Mouse (Mus musculus) kidney, postnatal 14 days (tissue): ENCODE measurements around the gene Fam107b.

ENCODE experiments used
- DNase-seq: peaks from one replicate; pipeline ENCODE4 v3.0.0; 2022; ENCODE audit warnings: mixed read lengths

Fam107b gene

DNA sequence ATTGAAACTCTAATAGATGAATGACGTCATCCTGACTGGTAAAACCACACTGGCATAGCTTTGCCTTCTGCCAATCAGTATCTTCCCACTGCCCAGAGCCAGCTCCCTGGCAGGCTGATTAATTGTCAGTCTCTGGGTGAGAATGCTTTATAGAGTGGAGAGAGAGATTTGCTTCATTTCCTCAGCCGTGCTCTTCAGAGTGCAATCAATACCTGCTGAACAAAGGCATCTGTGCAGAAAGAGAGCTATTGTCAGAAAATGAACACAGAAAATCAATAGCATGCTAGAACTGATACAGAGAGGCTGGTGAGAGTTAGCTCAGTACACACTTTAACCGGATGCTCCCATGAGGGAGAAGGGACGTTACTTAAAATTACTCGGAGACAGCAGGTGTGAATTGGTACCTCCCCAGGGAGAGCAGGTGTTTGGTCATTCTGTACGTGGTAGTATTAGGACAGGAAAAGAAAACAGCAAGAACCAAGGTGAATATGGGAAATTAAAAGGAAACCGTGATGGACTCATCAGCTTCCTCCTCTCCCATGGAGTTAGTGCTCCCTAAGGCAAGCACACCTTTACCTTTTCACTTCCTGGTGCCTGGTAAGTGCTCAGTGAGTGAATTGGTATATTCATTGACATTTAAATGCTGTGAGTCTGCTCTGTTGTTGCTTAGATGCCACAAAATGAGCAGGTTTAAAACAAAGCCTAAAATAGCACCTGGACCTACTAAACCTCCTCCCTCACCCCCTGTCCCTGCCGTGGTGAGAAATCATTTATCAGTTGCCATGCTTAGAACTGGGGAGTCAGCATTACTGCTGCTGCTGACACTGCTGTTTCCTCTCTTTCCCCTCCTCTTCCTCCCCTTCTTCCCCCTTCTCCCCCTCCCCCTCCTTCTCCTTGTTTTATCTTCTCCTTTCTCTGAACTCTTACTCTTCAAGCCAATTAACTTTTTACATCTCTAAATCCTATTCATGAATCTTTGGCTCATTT lies 38.9 kb downstream of the Fam107b start:
- DNase-seq: no peak

DNA sequence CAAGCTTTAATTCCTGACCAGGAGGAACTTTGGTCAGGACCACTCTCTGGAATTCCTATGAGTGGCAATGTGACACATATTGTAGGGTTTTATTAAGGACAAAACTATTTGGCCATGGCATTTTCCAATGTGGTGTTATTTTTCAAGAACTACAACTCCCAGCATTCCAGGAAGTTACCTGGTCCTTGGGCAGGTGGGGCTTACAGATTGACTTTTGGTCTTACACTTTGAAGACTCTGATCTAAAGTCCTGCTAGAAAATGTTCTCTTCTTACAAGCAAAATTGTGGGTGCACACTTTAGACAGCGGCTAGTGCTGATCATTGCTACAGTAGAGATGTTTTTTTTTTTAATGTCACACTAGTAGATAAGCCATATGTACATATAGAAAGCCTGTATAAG lies 48.2 kb downstream of the Fam107b start:
- no peak for DNase-seq

DNA sequence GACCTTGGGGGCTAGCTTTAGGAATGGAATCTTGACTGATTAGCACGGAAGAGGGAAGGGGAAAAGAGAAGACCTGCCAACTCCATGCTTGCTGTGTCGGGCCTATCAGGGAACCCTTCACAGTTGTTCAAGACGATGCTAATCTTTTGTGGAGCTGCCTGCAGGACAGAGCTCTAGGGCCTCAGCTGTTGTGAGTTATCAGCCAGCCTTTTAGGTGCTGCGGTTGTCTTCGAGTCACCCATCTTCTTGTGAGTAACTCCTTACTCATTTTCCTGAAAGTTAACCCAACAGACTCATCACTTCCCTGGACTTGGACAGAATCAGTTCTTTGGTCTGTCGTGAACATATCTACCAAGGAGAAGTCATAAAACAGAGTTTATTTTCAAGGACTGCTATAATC lies 51.3 kb downstream of the Fam107b start:
- no peak for DNase-seq

DNA sequence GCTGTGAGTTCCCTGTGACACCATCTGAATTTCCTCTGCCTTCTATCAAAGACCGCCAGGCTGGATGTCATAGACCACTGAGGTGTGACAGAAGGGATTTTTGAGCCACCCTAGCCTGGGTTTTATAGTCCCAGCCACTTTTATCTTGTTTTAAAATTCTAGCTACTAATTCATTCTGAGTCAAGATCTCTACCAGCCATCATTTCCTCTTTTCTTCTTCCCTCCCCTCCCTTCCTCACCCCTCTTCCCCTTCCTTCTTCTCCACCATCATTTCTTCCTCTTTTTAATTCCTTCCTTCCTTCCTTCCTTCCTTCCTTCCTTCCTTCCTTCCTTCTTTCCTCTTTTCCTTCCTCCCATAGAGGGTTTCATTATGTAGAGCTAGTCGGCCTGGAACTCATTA lies 51.9 kb downstream of the Fam107b start:
- no peak for DNase-seq

DNA sequence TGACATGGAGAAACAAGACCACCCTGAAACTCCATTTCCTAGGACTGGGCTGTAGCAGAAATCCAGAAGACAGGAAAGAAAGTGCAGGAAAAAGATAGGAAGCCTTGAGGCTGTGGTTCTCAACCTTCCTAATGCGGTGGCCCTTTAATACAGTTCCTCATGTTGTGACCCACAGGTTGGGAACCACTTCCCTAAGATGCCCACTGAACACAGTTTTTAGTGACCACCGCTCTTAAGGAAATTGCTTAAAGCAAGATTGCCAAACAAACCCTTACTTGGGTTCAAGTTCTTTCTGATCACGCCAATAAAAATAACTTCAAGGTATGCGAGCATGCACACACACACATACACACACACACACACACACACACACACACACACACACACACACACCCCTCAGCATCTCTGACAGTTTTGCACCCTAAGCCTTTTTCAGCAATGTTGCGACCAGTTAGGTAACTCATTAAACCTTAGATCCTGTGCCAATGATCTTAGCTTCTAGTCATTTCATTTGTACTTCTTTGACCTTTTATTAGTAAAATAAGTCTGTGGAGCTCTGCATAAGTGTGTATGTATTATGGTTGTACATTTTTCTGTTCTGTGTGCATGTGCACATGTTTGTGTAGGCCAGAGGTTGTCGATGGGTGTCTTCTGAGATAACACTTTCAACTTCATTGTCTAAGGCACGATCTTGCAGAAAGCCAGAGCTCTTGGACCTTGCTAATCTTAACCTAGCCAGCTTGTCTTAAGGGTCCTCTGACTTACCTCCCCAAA lies 53.1 kb downstream of the Fam107b start:
- peak; percentile 43 for DNase-seq

DNA sequence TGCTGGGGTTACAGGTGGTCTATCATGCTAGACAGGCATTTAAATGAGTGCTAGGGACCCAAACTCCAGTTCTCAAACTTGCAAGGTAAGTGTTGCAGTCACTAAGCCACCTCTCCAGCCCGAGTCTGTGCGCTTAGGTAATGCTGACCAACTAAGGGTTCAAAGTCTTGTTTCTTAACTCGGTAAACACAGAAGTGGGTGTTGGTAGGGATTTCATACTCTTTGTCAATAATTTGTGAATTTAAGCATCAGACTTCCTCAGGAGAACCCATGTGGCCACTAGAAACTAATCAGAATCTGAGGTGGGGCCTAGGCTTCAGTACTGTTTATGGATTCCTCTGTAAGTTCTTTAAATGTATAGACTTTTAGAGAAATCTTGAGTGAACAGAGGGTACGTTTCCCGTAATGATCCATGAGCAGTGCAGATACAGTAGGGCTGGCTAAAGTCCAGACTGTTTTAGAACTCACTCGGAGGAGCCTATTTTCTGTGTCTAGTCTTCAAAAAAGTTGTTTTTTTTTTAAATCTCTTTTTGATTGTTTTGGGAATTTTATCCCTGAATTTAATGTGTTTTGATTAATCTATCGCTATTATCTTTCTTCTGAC lies 53.8 kb downstream of the Fam107b start:
- DNase-seq: peak; percentile 38

DNA sequence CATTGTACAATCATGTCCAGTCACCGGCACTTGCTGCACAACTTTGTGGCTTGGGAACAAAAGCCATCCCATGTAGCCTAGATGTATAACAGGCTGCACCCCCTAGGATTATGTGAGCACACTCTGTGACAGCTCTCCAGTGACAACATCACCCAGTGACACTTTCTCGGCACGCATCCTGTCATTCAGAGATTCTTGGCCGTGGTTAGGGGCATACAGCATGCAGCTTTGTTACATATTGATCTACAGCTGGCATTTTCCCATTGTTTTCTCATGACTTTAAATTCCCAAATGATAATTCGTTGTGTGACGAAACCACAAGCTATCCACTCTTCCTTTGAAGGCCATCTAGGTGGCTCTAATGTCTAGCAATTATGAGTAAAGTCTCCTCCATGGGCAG lies 58.8 kb downstream of the Fam107b start:
- DNase-seq: no peak

DNA sequence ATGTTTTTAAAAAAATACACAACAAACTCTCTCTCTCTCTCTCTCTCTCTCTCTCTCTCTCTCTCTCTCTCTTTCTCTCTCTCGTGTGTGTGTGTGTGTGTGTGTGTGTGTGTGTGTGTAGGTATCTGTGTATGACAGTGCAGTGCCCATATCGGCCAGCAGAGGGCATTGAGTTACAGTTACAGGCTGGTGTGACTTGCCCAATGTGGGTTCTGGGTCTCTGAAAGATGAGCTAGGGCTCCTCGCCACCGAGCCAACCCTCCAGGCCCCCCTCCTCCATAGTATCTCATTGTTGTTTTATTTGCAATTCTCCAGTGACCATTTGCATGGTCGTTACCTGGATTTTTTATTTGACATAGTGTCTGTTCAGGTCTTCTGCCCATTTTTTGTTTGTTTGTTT lies 59.5 kb downstream of the Fam107b start:
- no peak for DNase-seq

DNA sequence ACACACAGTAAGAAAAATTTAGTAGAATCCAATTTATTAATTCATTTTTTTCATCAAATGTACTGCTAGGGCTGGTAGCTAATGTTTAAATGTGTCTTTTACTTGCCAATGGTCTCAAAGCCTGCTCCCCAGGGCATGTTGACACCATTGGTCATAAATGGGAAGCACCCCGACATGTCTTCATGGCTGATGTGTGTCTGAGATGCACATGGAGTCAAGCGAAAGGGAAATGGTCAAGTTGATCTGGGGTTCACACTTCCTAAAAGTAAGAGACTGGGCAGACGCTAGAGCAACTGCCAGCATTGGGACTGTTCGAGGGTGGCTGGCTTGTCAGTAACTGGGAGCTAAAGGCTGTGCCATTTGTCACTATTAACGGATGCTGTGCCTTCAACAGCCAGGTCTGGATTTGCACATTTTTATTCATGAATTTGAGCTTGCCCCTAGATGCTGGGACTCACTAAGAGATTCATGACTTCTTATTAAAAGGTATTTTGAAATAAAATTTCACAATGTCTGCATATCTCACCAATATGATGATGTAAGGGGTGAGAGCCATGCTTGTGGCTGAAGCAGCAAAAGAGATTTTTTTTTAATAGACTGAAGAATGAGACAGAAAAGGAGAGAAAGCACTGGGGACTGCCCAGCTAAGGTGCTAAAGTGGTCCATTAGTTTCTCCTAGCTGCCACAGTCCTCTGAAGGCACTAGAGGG lies 60.6 kb downstream of the Fam107b start:
- no peak for DNase-seq

DNA sequence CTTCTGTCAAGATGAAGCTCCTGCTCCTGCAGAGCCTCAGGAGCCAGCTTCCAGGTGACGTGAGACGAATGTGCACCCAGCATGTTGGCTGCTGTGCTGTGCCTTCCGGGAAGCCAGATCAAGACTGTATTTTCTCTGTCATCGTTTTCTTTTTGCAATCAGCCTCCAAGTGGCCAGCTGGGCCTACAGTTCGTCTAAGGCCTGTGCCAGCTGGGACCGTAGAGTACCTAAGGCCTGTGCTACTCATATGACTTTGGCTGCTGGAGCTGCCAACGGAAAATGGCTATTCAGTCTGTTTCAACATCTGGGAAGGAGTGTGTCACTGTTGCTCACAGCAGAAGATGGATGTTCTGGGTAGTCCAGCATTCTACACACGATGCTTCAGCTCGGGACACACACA lies 62.8 kb downstream of the Fam107b start:
- no peak for DNase-seq

DNA sequence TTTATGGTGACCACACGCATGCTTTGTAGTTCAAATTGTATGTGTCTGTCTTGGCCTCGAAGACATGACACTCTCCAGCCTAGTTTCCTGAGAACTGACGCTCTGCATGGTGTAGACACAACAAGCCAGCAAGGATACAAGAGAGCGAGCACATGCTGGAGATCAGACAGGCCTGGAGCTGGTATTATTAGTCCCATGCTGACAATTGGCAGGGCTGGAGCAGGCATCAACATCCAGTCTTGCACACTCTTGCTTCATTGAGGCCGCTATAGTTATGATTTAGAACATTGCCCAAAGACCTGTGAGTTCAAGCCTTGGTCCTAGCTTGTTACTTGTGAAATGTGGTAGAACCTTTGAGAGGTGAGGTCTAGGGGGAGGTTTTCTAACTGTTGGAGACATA lies 66.5 kb downstream of the Fam107b start:
- DNase-seq: no peak

DNA sequence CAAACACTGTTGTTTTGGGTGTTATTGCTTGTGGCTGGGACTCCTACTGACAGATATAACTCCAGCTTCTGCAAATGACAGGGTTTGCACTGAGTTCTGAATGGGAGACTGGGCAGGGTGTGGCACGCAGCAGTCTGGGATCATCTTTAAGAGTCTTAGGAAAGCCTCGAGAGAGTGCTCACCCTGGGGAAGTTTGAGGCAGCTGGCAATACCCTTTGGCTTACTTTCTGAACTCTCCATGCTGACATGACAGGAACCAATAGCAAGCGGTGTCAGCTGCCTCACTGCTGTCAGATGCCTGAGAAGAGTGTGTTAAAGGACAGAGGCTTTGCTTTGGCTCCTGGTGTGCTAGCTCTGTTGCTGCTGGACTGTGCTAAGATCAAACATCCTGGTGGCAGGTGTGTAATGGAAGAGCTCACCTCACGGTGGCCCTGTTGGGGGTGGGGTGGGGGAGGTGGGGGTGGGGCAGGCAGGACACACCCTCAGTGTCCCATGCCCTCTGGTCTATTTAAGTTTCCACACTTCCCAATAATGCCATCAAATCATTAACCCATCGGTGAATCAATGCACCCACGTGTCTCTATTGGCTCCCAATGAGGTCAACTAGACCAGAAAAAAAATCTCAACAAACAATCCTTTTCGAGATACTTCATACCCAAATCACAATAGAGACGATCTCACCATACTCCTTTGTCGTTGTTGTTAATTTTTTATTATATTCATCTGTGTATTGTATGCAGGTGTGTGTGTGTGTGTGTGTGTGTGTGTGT lies 70.9 kb downstream of the Fam107b start:
- no peak for DNase-seq

DNA sequence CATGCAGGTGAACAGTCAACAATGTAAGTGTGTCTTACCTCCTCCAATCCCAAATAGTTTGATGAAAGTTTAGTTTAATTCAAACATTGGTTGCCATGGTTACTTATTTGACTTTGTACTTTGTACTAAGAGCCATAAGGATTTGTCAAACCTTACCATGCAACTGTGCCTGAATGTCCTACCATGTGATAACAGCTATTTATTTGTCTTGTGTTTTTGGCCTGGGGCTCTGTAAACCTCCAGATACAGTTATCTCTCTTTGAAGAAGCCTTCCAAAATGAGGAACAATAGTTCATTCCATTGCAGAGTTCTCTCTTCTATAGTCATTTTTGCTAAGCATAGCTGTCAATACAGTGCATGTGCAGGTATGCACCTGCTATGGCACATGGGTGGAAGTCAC lies 72.7 kb downstream of the Fam107b start:
- no peak for DNase-seq

DNA sequence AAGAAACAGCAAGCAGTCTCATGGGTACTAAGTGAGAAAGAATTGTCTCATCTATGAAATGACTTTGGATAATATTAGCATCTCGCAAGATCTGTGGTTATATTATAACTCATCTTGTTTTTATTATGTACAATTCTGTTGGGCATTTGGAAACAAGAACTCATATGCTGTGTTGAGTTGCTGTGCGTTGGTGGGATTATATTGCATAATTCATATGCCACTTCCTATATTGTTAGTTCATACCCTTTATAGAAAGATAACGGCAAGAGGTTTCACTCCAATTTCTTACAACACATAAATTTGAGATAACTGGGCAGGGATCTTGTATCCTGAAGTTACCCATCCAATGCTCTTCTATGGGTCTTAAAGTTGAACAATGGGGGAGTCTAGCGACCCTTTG lies 75.5 kb downstream of the Fam107b start:
- DNase-seq: no peak

DNA sequence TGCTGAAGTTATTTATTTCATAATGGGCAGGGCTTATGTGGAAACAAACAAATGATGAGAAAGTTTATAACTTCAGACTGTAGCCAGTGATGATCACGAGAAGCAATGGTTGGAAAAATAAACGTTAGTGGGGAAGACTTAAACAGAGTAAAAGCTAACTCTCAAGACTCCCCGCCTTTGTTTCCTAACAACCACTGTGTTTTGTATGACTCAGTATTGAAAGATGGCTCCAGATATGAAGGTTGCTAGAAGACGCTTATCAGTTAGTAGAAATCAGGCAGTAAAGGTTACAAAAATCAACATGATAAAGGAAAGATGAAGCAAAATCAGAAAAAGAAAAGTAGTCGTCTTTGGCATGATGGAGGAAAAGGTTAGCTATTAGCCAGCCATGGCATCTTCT lies 78.9 kb downstream of the Fam107b start:
- DNase-seq: no peak

DNA sequence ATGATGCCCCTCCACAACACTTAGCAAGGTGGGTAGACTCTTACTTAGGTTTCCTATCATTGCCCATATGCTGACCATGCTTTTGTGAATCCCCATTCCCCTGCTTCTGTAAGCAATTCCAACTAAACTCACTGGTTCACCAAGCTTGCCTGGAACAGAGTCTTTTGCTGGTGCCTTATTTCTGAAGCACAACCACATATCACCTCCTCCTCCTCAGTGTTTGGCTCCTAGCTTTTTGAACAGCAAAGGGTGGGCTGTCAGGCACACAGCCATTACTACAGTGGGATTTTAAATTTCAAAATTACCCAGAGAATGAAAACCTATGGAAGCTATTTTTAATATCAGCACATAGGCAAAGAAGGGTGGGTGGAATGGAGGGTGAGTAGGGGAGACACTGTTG lies 84.3 kb downstream of the Fam107b start:
- DNase-seq: no peak

DNA sequence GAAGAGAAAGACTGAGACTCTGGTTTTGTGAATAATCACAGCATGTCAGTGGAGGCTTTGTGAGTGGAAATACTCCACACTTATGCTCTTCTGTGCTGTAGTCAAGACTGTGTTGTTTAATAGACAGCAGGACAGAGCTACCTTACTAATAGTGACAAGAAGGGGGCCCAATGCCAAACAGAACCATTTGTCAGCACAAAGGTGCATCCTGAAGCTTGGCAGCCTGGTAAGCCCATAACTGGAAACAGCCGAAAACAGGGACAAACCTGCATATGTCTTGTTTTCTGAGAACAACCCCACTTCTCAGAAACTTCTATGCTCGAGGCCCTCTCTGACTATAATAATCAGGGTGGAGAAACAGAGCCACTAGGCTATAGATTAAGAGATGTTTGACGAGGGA lies 85.8 kb downstream of the Fam107b start:
- no peak for DNase-seq

DNA sequence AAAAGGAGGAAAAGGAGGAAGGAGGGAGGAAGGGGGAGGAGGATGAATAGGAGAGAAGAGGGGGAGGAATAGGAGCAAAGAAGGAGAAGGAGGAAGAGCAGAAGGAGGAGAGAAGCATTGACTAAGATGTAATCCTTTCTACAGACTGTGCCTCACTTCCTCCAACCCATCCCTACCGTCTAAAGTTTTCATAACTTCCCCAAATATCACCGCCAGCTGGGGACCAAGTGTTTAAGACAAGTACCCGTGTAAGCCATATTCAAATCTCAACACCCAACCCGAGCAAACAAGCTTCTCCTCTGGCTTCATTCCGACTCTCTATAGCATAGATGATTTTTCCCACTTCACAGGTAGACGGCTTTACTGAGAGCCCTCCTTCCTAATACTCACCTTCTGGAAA lies 86.5 kb downstream of the Fam107b start:
- no peak for DNase-seq

DNA sequence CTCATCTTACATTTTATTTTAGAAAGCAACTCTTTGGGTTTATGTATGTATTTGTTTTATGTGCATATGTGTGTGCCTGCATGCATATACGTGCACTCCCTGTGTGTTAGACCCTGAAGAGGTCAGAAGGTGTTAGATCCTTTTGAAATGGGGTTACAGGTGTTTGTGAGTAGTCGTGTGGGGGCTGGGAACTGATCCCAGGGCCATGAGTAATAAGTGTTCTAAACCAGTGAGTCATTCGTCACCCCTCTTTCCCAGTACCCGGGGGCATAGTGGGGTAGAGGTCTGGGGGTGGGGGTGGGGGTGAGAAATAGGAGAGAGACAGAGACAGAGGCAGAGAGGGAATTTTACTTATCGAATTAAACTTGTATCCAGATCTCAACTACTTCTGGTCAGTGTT lies 87.1 kb downstream of the Fam107b start:
- DNase-seq: no peak

DNA sequence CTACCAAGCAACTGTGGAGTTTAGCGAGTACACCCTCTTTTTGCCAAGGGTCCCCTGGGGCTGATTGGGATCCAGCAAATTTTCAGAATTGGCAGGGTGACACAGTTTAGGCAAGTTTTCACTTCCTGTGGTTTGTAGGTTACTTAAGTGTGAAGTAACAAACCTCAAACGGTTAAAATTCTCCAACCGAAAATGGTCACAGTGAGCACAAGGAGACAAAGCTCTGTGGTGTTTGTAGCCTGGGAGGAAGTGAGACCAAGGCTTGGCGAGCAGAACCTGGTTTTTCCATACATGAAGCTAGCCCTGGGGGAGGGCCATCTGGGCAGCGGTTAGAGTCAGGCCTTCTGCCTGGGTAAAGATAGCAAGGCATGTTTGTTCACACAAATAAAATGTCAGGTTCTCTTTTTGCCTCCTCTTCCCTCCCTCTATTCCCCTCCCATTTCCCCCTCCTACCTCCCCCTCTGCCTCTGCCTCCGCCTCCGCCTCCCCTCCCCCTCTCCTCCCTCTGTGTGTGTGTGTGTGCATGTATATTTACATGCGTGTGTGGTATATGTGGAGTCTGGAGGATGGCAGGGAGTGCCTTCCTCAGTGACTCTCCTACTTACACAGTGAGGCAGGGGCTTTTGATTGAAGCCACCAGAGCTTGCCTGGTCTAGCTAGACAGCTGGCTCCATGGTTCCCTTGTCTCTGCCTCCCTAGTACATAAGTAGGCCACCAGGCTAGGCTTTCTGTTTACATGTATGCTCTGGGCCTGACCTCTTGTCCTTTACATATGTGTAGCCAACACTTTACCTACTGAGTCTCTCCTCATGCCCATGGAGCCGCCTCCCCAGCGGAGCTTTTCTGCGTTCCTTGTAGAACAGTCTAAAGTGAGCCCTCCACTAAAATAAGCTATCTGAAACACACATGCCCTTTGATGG lies 87.8 kb downstream of the Fam107b start:
- DNase-seq: peak; percentile 4

DNA sequence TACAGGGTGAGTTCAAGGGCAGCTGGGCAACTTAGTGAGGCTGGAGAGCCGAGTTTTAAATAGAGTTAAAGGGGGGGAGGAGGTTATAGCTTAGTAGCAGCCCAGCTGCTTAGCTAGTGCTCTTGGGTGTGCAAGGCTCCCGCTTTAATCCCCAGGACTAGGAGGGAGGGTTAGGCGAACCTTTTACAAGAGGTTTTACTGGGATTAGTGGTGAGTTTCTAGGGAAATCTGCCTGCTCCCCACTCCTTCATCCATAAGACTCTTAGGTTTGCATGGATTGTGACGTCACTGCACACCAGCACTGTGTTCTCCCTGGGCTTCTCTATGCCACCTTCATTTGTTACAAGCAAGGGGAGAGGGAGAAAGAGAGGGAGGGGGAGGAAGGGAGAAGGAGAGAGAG lies 88.6 kb downstream of the Fam107b start:
- DNase-seq: no peak
